Mouse (Mus musculus) neural tube, embryonic 14.5 days (tissue): ENCODE measurements around the gene Olfr1026. TPM values are rescaled to one million over a fixed set of nuclear protein-coding genes. Genes with fewer than 3 reads are reported as not detected.

ENCODE experiments used
- ATAC-seq: fragments of 200-750 bp; cut with Nextera tagmentation; 2 replicates; pipeline ENCODE4 v1.8.0; 2017; ENCODE audit warnings: low read depth, mild to moderate bottlenecking, moderate TSS enrichment, moderate library complexity
- H3K27ac ChIP-seq: fragments of 300-500 bp; sonication (generic); 2 replicates; pipeline ENCODE4 v1.5.1; 2014; ENCODE audit warnings: low read depth, mild to moderate bottlenecking, control low read depth, low read length, moderate library complexity, mixed read lengths
- H3K27me3 ChIP-seq: fragments of 300-500 bp; sonication (generic); 2 replicates; pipeline ENCODE4 v1.6.1; 2014; ENCODE audit warnings: low read length; ENCODE audit not compliant: control insufficient read depth, insufficient read depth
- H3K36me3 ChIP-seq: fragments of 300-500 bp; sonication (generic); 2 replicates; pipeline ENCODE4 v1.6.1; 2014; ENCODE audit warnings: low read length, mixed read lengths; ENCODE audit not compliant: control insufficient read depth, insufficient read depth
- H3K4me1 ChIP-seq: fragments of 300-500 bp; sonication (generic); 2 replicates; pipeline ENCODE4 v1.6.1; 2014; ENCODE audit warnings: low read length; ENCODE audit not compliant: control insufficient read depth, insufficient read depth
- H3K4me2 ChIP-seq: fragments of 300-500 bp; sonication (generic); 2 replicates; pipeline ENCODE4 v1.6.1; 2014; ENCODE audit warnings: mild to moderate bottlenecking, low read depth, low read length, control low read depth
- H3K4me3 ChIP-seq: fragments of 300-500 bp; sonication (generic); 2 replicates; pipeline ENCODE4 v1.5.1; 2014; ENCODE audit warnings: low read depth, low read length, control low read depth, mixed read lengths
- H3K9ac ChIP-seq: fragments of 300-500 bp; sonication (generic); replicated peaks from 2 replicates; pipeline ENCODE4 v1.6.1; 2014; ENCODE audit warnings: low read depth, mild to moderate bottlenecking, control low read depth, low read length, mixed read lengths
- H3K9me3 ChIP-seq: fragments of 300-500 bp; sonication (generic); 2 replicates; pipeline ENCODE4 v1.6.1; 2016; ENCODE audit warnings: low read length; ENCODE audit not compliant: control insufficient read depth
- WGBS: fragments of 180-500 bp; shearing (Covaris S2); extraction: QIAGEN DNeasy Blood & Tissue Kit; methylation state at CpG from one replicate; pipeline ENCODE4 v1.1.7; 2014; 5-methylcytosine and 5-hydroxymethylcytosine counted together
- polyA plus RNA-seq: library from polyadenylated mRNA; unstranded; fragments of >200 nt; fragmentation: Nextera tagmentation; extraction: Ambion mirVana; gene quantifications from 2 replicates; pipeline ENCODE4 v1.2.1, GENCODE M21; 2014

Olfr1026 gene
- not detected in 2 replicates for polyA plus RNA-seq

GRCm38 (mm10) chr2:85921258-85921657 lies at the start of gene Olfr1026:
Gene Olfr1026, plus strand, starts transcription at chr2:85921558.
- Histone ChIP-seq H3K4me3 (no peak within 1 kb of the TSS), H3K27ac (no peak within 1 kb of the TSS), H3K9ac (no peak within 1 kb of the TSS), H3K4me2 (no peak within 1 kb of the TSS), H3K36me3 (no peaks in the 10 kb centered on the region), H3K9me3 (no peaks in the 10 kb centered on the region), H3K4me1 (no peaks in the 10 kb centered on the region), H3K27me3 (no peaks in the 10 kb centered on the region)
- WGBS, result 89% methylated on average over 3 of the region's 3 CpGs
- no peak for ATAC-seq

DNA sequence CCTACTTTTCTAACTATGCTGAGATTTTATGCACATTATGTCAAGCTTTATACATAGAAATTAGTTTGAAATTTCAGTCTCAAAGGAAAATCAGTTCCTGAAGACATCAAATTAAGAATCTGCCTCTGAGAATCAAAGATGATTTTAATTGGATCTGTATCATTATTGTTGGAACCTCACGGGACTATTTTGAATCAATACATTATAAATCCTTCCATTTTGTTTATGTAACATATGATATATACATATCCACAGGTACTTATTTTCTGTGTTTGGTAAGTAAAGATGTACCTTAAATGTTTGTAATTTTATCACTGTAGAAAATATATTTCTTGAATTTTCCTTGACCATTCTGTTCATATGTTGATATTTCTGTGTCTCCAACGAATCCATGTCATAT lies 36.0 kb upstream of the Olfr1026 start, which contains the start of gene Olfr1023:
TSS of gene Olfr1023 (plus strand) at position 301 of the 400 bp plus-strand sequence.
- H3K9ac ChIP-seq, result no peak within 1 kb of the TSS
- no peak for ATAC-seq
- 72% methylated on average over 2 of the region's 2 CpGs for WGBS
- no peaks in the 10 kb centered on the region for H3K27me3 ChIP-seq
- H3K27ac ChIP-seq, result no peak within 1 kb of the TSS
- no peaks in the 10 kb centered on the region for H3K4me1 ChIP-seq
- H3K4me3 ChIP-seq, result no peak within 1 kb of the TSS
- no peaks in the 10 kb centered on the region for H3K36me3 ChIP-seq
- H3K9me3 ChIP-seq, result no peaks in the 10 kb centered on the region
- no peak within 1 kb of the TSS for H3K4me2 ChIP-seq

DNA sequence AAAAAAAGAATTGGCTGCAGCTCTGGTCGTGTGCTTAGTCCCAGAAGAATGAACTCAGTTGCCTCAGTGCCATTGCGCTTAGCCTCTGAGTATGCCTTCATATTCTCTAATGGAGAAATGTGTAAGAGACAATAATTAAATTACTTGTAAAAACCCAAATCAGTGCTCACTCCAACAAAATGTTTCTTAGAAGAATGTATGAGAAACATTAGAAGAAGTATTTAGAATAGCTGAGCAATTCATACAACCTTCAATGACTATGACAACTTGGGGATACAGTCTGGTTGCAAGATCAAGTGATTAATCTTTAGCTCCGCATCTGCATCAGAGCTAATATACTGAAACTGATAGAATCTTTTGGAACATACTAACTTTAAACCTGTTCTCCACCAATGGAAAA lies 16.4 kb upstream of the Olfr1026 start, which contains the start of gene Olfr1024:
TSS of gene Olfr1024 (minus strand) at position 101 of the 400 bp plus-strand sequence.
- Histone ChIP-seq H3K9ac (no peak within 1 kb of the TSS), H3K4me1 (no peaks in the 10 kb centered on the region), H3K9me3 (no peaks in the 10 kb centered on the region), H3K4me2 (no peak within 1 kb of the TSS), H3K4me3 (no peak within 1 kb of the TSS), H3K27me3 (no peaks in the 10 kb centered on the region), H3K27ac (no peak within 1 kb of the TSS), H3K36me3 (no peaks in the 10 kb centered on the region)
- no peak for ATAC-seq
- WGBS, result 86% methylated on average over 3 of the region's 3 CpGs

GRCm38 (mm10) chr2:85913197-85913596 lies 8.2 kb upstream of the Olfr1026 start:
- Histone ChIP-seq H3K36me3 (no peaks in the 10 kb centered on the region), H3K4me3 (no peak overlapping the region), H3K9ac (no peak overlapping the region), H3K27me3 (no peaks in the 10 kb centered on the region), H3K27ac (no peak overlapping the region), H3K9me3 (no peaks in the 10 kb centered on the region), H3K4me2 (no peak overlapping the region), H3K4me1 (no peaks in the 10 kb centered on the region)
- no peak for ATAC-seq

DNA sequence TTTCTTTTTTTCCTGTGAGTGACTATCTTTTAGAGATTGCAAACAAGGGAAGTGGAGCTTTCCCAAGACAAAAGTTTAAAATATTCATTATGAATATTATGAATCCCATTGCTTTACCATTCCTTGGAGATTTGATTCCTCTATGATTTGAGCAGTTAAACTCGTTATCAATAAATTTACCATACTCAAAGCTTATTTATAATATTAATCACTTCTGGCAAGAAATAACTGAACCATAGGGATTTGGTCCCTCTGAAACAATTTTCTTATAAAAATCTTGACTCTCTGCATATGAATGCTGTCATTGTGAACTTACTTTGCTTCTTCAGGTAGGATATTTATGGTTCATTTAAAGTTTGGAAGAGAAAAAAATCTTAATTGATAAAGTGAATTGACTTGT lies 6.5 kb upstream of the Olfr1026 start, which contains the start of gene Olfr1025-ps1:
TSS of gene Olfr1025-ps1 (plus strand) at position 301 of the 400 bp plus-strand sequence.
- Histone ChIP-seq H3K36me3 (no peaks in the 10 kb centered on the region), H3K9me3 (no peaks in the 10 kb centered on the region), H3K27ac (no peak within 1 kb of the TSS), H3K9ac (no peak within 1 kb of the TSS), H3K4me3 (no peak within 1 kb of the TSS), H3K27me3 (no peaks in the 10 kb centered on the region), H3K4me2 (no peak within 1 kb of the TSS), H3K4me1 (no peaks in the 10 kb centered on the region)
- ATAC-seq, result no peak
- 59% methylated on average over 1 of the region's 1 CpGs for WGBS

DNA sequence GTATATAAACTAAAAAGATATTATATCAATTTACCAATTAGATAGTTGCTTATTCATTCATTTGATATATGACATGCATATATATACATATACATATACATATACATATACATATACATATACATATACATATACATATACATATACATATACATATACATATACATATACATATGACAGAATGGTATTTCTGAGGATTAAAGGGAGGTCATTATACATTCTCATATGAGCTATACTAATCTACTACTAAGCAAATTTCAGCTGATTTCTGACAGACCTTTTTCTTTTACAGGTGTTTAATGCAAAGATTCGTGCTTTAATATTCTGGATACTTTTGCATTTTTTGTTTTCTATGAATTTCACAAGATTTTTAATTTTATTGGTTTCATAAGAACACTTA lies 28.8 kb downstream of the Olfr1026 start, which contains the start of gene Olfr1028:
TSS of gene Olfr1028 (plus strand) at position 301 of the 400 bp plus-strand sequence.
- Histone ChIP-seq H3K27ac (no peak within 1 kb of the TSS), H3K9ac (no peak within 1 kb of the TSS), H3K9me3 (no peaks in the 10 kb centered on the region), H3K4me2 (no peak within 1 kb of the TSS), H3K4me3 (no peak within 1 kb of the TSS), H3K4me1 (no peaks in the 10 kb centered on the region), H3K27me3 (no peaks in the 10 kb centered on the region), H3K36me3 (no peaks in the 10 kb centered on the region)
- WGBS, result 71% methylated on average over 1 of the region's 1 CpGs
- no peak for ATAC-seq

DNA sequence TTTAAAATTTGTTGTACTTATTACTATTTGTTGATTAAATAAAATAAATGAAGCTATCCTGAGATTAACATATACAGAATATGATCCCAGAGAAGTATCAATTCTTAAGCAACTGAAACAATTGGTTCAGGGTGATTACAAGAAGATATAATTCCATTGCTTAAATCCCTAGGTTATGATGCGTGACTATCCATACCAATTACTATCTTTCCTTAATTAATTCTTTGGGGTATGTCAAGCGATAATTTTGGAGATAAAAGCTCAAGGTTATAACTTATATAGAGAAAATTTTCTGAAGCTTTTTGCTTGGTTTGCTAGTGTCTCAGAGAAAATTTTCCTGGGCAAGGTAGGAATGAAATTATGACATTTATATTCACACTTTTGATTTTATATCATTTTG lies 52.2 kb downstream of the Olfr1026 start, which contains the start of gene Olfr1029:
TSS of gene Olfr1029 (plus strand) at position 301 of the 400 bp plus-strand sequence.
- Histone ChIP-seq H3K27ac (no peak within 1 kb of the TSS), H3K36me3 (no peaks in the 10 kb centered on the region), H3K4me2 (no peak within 1 kb of the TSS)

More for the DNA sequence above, 52.2 kb downstream of the Olfr1026 start, which contains the start of gene Olfr1029:
- no peak within 1 kb of the TSS for H3K4me3 ChIP-seq
- 87% methylated on average over 2 of the region's 2 CpGs for WGBS
- no peaks in the 10 kb centered on the region for H3K9me3 ChIP-seq
- ATAC-seq, result no peak
- H3K4me1 ChIP-seq, result no peaks in the 10 kb centered on the region
- H3K27me3 ChIP-seq, result no peaks in the 10 kb centered on the region
- no peak within 1 kb of the TSS for H3K9ac ChIP-seq

Other genes with a start within 250 kb of the Olfr1026 start
- gene Olfr1006, start 242.8 kb upstream of the Olfr1026 start, polyA plus RNA-seq, result not detected in 2 replicates
- gene Olfr1008, start 232.1 kb upstream of the Olfr1026 start, polyA plus RNA-seq, result not detected in 2 replicates
- gene Olfr1009, start 206.1 kb upstream of the Olfr1026 start, polyA plus RNA-seq, result not detected in 2 replicates
- gene Olfr1012, start 158.8 kb upstream of the Olfr1026 start, polyA plus RNA-seq, result not detected in 2 replicates
- not detected in 2 replicates for gene Olfr1013, start 154.5 kb upstream of the Olfr1026 start, polyA plus RNA-seq
- not detected in 2 replicates for gene Olfr1014, start 148.8 kb upstream of the Olfr1026 start, polyA plus RNA-seq
- not detected in 2 replicates for gene Olfr1015, start 139.5 kb upstream of the Olfr1026 start, polyA plus RNA-seq
- gene Olfr1016, start 119.0 kb upstream of the Olfr1026 start, polyA plus RNA-seq, result not detected in 2 replicates
- not detected in 2 replicates for gene Olfr1018, start 103.1 kb upstream of the Olfr1026 start, polyA plus RNA-seq
- not detected in 2 replicates for gene Olfr1019, start 76.1 kb upstream of the Olfr1026 start, polyA plus RNA-seq
- gene Olfr1020, start 74.5 kb upstream of the Olfr1026 start, polyA plus RNA-seq, result not detected in 2 replicates
- gene Olfr1022, start 53.0 kb upstream of the Olfr1026 start, polyA plus RNA-seq, result not detected in 2 replicates
- not detected in 2 replicates for gene Olfr1023, start 35.9 kb upstream of the Olfr1026 start, polyA plus RNA-seq
- gene Olfr1024, start 16.5 kb upstream of the Olfr1026 start, polyA plus RNA-seq, result not detected in 2 replicates
- gene Olfr1025-ps1, start 6.4 kb upstream of the Olfr1026 start, polyA plus RNA-seq, result not detected in 2 replicates
- gene Olfr1028, start 28.9 kb downstream of the Olfr1026 start, polyA plus RNA-seq, result not detected in 2 replicates
- gene Olfr1029, start 52.3 kb downstream of the Olfr1026 start, polyA plus RNA-seq, result not detected in 2 replicates
- gene Olfr1030, start 57.7 kb downstream of the Olfr1026 start, polyA plus RNA-seq, result not detected in 2 replicates
- not detected in 2 replicates for gene Olfr1031, start 68.7 kb downstream of the Olfr1026 start, polyA plus RNA-seq
- gene Olfr1032, start 84.0 kb downstream of the Olfr1026 start, polyA plus RNA-seq, result not detected in 2 replicates
- not detected in 2 replicates for gene Olfr1033, start 99.1 kb downstream of the Olfr1026 start, polyA plus RNA-seq
- not detected in 2 replicates for gene Olfr1034, start 124.3 kb downstream of the Olfr1026 start, polyA plus RNA-seq
- gene Olfr1036, start 152.4 kb downstream of the Olfr1026 start, polyA plus RNA-seq, result not detected in 2 replicates
- not detected in 2 replicates for gene Olfr1037, start 165.8 kb downstream of the Olfr1026 start, polyA plus RNA-seq
- not detected in 2 replicates for gene Olfr1039, start 214.4 kb downstream of the Olfr1026 start, polyA plus RNA-seq
- not detected in 2 replicates for gene Olfr1040, start 225.2 kb downstream of the Olfr1026 start, polyA plus RNA-seq
- gene Olfr1042, start 240.3 kb downstream of the Olfr1026 start, polyA plus RNA-seq, result not detected in 2 replicates
- not detected in 2 replicates for gene Olfr1043, start 246.0 kb downstream of the Olfr1026 start, polyA plus RNA-seq